Mouse (Mus musculus): ENCODE data around the gene Kcnh8.
A peak's percentile ranks its signal among the peaks of the same experiment; 100 is the strongest.

Kcnh8 gene

DNA sequence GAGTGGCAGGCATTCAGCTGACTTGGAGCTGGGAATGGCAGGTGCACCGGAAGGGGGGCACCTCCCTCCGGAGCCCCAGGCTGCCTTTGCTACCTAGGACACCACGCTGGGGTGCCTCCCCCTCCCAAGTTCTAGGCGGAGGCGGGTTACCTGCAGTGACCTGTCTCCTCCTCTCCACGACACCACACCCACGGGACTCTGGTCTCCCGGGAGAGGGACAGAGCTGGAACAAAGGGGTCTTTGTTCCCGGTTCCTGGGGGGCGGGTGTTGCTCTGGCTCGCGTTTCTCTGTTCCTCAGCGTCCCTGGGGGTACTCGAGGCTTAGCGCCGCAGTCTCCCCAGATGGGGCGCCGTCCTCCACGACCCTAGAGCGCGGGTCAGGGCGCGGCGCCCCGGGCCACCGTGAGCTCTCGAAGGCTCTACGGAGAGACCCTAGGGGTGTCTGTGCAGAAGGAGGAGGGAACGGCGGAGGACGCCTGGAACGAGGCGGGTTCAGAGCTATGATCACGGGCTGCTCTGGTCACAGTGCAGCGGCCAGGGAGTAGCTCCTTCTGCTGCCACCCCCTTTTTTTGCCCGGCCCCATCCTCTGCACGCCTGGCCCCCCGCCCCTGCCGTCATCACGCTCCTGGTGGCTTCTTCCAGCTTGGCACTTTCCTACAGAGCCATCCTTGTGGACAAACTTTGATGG lies at the start of gene Kcnh8:
TSS of gene Kcnh8 (plus strand) at position 617 of the 688 bp plus-strand sequence.
- no peak for DNase-seq

DNA sequence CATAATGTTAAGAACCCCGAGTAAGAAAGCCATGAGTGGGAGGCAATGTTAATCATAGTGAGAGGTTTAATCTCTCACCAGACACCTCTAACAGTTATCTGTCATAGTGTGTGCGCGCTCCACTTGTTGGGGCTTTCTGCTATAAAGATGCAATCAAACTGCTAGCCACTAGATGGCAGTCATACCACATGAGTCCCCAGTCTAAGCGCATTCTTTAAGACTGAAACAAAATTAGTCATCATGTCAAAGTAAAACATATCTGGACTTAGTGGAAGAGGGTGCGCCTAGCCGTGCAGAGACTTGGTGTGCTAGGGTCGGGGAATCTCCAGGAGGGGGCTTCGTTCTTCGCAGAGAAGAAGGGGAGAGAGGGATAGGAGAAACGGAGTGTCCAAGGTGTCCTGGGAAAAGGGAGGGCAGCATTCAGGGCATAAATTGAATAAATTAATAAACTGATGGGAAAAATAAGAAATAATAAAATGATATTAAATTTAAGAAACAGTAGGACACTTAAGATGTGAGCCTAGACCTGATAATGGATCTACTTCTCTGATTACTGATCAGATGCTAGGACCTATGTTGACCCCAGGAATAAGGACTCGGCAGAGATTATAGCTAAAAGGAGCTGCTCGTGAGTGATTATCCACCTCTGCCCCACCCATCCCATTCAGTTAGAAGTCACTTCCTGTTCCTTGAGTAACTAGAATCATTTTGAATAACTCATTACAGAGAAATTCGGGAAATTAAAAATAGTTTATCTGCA lies 42.4 kb upstream of the Kcnh8 start:
- peak; percentile 28 for DNase-seq

DNA sequence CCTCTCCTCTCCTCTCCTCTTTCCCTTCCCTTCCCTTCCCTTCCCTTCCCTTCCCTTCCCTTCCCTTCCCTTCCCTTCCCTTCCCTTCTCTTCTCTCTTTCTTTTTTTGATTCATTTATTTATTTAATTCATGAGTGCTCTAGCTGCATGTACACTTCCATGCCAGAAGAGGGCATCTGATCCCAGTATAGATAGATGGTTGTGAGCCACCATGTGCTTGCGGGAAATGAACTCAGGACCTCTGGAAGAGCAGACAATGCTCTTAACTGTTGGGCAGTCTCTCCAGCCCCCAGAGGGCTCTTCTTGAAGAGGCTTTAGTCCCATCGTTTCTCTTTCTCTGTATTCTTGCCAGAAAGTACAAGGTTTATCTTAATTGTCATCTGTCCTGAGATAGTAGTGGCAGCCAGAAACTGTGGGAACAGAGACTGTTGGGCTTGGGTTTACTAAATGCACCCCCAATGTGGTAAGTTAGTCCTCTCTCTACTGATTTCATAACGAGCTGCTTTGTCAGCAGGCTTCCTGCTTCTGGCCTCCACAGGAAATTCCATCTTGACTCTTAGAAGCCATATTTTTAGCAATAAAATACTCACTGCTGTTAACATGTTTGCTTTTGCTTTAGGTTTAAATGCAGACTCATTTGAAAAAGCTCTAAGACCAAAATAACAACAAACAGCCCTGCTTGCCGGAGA lies 36.9 kb upstream of the Kcnh8 start:
- DNase-seq: no peak

DNA sequence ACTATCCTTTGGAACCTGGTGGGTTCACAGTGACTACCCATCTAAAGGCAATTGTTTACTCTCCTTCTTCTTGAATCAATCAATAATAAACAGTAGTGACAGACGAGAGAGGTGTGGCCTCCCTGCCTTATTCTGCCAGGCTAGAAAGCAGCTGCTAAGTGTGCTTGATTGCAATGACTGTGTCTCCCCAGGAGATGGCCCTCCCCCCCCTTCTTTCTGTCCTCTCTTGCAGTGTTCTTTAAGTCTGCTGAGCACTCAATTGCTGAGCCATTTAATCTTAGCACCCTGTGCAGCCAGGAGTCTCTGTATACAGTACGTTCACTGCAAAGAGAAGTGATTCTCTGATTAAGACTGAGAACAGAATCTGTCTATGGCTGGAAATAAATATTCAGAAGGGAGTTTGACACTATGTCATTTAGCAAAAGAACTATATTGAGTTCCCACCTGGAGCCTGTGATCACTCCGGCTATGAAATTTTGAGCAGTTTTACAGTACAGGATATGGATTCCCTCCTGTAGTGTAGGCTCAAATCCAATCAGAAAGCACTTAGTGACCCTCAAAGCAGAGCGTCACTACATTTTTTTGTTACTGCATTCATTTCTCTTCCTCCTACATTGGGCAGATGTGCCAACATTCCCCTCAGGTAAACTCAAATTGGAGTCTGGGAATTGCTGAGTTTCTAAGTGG lies 32.8 kb upstream of the Kcnh8 start:
- no peak for DNase-seq

DNA sequence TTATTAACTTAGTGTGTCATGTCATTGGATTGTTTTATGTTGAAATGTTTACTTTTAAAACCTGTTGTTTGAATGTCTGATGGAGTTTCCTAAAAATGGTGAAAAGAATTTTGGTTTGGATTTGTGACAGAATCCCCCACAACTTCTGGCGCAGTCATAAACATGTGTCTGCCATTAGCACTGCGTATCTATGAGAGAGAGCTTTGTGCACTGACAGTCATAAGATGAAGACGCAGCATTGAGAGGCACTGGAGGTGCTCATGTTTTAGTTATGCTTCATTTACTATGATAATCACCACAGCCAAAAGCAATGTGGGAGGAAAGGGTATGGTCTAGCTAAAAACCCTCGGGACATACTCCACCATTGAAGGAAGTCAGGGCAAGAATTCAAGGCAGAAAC lies 30.3 kb upstream of the Kcnh8 start:
- no peak for DNase-seq

DNA sequence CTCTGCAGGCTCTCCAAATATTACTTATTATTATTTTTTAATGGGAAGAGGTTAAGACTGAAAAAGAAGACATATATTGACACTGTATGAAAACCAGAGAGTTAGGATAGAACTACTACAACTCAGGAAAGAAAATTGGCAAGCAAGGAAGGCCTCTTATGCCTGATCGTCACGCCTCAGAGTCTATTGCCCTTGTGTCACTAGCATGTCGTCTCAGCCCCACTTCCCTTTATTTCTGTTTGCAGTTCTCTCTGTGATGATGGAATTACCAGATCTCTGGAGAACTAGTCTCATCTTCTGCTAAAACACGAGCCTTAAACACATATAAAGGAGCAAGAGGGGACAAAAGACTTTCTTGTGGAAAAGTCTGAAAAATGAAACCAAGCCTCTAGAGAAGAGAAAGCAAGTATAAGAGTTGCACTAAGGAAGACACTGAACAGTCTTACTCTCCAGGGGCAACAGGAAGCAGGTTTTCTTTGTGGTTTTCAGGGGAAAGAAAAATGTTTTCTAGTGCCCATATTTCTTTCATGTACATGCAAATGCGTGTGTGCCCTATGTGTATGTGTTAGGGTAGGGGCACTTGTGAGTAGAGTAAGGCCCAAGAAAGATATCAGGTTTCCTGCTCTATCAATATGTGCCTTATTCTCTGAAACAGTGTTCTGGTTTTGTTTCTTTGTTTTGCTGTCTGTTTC lies 10.9 kb upstream of the Kcnh8 start:
- no peak for DNase-seq

DNA sequence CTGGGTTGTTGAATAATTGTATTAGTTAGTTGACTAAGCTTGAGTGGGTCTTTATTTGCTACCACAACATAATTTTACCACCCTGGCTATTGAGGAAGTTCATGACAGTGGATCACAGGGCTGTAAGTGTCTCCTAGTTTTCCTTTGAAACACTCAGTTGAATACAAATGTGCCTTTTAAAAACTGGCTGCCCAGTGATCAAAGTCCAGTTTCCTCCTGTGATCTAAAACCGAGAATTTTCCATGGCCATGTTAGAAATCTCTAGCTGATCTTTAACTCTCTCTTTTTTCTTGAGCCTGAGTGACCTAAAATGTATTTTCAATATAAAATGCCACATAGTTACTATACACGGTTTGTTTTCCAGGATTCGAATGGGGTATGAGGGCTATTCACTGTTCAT lies 3.4 kb upstream of the Kcnh8 start:
- no peak for DNase-seq

DNA sequence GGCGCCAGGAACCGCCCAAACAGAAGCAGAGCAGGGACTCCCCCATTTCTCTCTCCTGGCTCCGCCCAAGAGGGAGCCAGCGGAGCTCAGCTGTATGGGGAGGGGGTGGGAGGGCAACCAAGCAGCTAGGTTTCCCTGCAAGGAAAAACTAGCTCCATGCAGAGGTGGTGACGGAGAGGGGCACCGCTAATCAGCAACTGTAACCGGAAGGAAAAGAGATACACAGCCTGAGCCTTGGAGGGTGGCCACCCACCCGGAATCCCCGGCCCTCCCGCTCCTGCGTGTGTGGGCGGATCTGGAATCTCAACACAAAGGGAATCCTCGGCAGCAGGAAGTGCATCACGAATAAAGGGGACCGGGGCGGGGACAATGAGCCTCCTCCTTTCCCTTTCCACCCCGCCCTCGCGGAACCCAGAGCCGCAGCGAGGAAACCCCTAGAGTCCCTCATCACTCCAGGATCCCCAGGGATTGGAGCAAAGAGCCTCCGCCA lies 1.6 kb upstream of the Kcnh8 start:
- peak; percentile 22 for DNase-seq

DNA sequence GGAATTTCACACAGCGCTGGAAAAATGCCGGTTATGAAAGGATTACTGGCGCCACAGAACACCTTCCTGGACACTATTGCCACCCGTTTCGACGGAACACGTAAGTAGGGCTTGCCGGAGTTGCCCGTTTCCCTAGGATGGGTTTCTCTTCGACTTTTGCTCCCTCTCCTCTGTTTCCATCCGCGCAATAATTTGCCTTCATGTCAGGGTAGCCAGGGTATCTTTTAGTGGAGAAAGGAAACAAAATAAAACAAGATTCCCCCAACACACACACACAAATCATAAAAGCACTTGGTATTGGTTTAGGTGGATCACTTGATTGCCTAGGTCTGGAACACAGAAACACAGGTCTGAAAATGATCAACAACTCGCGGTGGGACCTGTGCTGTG lies 267 bp downstream of the Kcnh8 start:
- no peak for DNase-seq

DNA sequence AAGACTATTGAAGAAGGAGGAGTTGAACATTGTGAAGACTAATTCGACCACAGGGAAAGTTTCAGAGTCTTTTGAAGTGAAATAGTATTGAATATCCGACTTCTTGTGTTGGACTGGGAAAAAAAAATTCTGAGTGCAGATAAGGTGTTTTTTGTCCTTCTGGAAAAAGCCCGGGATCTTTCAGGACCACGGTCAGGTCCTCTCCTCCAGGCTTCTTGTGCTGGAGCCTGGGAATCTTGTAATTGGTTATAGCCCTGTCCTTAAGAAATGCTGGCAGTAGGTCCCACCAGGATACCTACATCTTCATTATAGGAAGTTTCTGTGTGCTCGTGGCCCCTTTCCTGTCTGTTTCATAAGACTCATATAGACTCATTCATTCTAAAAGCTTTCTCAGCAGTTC lies 902 bp downstream of the Kcnh8 start:
- DNase-seq: no peak

DNA sequence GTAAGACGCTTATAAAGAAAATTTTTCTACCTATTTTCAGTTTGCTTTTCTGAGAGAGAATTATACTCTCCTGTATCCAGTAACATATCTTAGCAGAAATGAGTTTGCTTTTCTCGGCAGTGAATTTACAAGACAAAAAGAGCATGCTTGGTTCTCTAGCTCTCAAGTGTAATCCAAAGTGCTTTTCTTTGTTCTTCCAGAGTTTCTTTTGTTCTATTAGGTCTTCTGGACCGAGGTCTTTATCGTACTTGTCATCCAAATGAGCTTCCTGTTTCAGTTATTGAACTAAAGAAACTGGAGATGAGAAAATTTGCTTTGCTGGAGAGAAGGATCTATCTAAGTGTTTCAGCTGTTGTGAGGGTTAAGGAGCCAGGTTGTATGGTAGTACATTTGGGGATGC lies 8.9 kb downstream of the Kcnh8 start:
- no peak for DNase-seq

DNA sequence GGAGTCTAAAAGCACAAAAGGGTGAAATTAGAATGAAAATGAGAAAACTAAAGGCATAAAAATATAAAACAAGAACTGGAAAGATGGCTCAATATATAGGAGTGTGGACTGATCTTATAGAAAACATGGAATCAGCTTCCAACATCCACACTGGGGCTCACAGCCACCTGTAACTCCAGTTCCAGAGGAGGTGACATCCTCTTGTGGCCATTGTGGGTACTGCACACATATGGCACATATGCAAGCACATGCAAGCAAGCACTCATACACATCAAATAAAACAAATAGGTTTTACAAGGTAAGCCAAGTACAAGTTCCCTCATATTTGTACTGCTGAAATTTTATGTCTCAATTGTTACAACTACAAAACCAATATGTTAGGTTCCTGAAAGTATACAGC lies 46.7 kb downstream of the Kcnh8 start:
- DNase-seq: no peak

DNA sequence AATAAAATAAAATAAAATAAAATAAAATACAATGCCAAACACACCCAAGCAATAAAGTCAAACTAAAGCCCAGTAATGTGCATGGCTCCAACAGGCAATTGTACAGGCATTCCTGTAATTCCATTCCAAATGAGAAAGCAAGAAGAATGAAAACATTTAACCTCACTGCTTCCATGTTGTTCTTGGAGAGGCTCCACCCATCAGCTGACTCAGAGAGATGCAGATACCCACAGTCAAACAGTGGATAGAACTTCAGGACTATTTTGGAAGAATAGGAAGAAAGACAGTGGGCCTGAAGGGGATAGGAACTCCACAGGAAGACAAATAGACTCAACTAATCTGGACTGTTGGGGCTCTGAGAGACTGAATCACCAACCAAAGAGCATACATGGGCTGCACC lies 89.5 kb downstream of the Kcnh8 start:
- no peak for DNase-seq

DNA sequence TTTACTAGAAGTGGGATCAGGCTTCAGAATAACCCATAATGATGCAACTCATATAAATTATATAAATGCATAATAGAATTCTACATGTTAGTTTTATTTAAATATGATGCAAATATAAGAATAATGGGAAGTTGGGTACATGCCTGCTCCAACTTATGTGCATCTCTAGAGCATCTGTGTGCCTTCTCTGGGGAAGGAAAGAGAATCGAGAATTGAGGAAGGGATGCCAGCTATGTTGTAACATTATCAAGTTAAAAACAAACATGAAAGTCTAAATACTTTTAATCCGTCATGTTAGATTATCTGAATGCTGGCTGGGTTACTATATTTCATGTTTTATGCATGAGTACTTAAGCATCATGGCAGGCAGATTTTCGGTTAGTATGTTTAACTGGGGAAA lies 99.4 kb downstream of the Kcnh8 start:
- DNase-seq: no peak

DNA sequence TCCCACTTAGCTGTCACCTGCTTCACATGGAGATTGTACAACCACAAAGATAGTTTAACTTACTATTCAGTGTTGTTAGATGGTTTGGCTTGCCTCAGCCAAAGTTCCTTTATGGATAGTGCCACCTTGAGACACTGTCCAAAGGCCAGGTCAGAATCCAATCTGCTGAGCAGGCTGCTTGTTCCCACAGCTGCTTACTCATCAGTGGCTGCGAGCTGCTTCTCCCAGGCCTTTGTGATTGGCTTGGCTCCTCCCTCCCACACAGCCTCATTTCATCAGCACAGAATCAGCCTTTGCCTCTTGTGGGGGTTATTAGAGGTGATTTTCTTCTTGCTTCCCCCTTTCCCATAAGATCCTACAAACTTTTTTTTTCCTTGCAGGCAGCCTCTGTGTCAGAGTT lies 109.8 kb downstream of the Kcnh8 start:
- peak; percentile 14 for DNase-seq

DNA sequence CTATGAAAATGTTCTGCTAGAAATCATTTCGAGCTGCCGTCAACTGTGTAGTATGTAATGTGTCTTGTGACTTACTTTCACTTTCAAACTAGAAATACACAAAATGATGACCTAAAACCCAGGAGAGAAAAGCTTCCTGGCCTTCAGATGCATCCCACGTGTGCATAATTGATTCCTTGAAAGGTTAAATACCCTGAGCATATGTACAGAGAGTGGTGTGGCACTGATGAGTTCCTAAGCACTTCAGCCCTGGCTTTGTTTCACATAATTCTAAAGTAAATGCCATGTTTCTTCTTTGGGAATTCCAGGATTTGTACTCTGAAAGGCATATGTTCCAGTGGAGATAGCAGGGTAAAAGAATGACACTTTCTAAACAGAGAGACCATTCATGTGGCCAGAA lies 119.7 kb downstream of the Kcnh8 start:
- DNase-seq: no peak

DNA sequence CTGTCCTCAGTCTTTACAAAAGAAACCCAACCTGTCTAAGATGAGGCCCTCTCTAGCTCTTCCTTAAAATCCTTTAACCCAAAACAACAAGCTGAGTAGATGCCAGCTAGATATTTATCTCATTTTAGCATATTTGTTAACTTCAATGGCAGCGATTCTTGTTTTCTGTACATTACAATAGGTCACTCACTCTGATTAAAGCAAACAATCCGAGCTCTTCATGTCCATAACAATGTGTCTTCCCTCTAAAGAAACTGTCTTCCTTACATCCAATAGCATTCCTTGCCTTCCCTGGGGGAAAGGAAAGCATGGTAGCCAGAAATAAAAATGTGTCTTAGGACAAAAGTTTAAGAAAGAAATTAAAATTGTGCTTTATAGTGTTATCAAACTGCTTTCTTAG lies 126.3 kb downstream of the Kcnh8 start:
- DNase-seq: no peak

DNA sequence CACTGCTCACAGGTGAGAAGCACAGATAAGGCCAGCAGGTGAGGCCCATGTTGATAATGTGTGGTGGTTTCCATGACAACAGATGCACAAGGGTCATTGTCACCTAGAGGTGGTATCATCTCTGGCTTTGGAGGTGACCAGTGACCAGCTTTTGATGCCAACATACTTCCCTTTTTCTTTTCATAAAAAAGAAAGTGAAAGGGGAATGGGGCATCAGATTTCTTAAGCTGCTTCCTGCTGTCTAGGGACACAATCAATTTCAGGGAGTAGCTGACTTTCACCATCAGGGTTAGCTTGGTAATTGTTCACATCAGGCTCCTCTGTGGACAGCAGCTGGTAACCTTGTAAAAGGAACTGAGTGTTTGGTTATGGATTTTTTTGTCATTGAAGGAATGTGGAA lies 135.9 kb downstream of the Kcnh8 start:
- no peak for DNase-seq

DNA sequence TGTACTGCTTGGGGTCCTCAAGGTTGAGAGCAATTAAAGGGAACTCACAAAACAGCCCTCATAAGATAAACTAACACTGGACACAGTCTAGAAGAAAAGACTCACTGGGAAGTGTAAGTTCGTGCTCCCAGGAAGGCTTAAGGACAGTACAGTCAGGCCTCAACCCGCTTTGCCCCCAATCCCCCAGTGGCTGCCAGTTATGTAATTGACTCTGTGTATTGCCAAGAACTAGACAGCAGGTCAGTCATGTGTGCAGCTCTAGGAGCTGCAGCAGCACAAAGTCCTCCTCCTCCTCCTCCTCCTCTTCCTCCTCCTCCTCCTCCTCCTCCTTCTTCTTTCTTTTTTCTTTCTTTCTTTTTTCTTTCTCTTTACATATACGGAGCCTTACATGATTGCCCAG lies 185.6 kb downstream of the Kcnh8 start:
- DNase-seq: peak; percentile 18

DNA sequence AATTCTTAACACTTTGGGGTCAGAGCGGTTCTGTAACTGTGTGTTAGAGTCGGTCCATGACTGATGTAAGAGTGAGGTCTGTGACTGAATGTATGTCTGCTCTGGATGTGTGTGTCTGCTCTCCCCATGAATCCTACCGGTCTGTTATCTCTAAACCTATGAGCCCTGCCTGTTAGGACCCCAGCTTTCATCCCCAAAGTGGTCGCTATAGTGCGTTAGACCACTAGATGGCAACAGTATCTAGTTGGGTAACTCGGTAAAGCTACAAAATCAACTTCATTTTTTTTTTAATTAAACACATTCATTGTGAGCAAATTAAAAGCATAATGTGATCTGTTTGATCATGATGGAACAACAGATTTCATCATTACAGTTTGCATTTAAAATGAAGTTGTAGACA lies 202.0 kb downstream of the Kcnh8 start:
- no peak for DNase-seq

DNA sequence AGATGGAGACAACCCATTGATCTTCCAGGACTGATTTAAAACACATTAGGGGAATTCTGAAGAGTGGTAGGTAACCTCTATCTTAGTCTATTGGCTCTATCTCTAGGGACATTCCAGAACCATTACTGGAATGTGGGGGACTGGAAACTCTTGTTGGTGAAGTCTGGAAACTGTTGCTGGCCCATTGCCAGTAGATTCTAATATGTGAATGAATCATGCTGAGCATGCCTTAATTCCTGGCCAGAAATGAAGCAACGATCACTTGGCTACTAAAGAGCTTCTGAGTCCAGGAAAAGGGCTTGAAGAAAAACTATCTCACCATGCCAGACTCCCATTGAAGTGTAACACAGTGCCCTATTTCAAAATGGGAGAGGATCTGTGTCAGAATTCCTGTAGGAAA lies 208.3 kb downstream of the Kcnh8 start:
- DNase-seq: no peak

DNA sequence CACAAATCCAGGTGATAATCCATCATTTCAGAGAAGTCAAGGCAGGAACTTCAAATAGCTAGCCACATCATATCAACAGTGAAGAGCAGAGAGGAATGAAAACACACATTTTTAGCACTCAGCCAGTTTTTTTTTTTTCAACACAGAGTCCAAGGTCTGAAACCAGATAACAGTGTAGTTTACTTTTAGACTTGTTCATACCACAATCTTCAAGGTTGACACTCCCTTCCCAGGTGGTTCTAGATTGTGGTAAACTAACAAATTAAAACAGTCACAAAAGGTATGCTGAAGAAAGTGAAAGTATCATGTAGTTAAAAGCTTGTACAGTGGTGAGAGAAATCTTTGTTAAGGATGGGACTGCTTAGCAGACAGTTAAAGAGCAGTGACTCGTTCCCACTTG lies 216.5 kb downstream of the Kcnh8 start:
- no peak for DNase-seq

DNA sequence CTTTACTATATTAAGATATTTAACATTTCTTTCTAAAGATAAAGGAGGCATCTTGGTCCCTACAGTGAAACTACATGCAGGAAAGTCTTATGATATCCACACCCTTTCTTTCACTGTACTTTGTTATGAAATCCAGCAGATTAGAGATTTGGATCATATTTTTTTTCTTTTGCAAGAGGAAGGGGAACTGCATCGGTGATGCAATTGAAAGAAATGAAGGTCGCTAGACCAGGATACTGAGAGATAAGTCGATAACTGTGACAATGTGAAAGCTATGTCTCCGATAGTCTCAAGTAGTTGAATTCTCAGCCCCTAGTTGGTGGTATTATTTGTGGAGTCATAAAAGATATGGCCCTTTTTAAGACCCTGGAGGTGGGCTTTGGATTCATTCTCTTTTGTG lies 227.2 kb downstream of the Kcnh8 start:
- no peak for DNase-seq
